ENCODE assay signal across 12 mouse cellular contexts in the genomic region with DNA sequence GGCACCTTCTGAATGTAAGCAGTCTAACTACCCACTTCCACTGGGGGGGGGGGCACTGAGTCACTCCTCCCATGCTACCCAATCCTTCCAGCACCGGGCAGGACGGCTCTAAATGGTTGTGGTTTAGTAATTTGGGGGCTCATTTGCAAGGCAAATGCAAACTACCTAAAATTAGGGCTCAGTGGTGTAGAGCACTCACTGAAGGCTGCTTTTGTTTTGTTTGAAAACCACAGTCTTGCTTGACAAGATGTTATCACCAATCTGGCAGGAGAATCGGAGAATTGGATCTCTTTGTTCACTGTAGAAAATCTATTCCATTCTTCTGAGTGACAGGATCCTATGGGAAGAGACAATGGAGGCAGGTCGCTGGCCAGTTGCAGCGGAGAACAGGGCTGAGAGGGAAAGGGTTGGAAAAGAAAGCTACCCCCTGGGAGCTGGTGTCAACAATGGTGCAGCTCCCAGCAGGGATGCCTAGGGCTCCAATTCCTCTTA.
A peak's percentile ranks its signal among the peaks of the same experiment; 100 is the strongest.
DNase-seq lines count a peak whose midpoint lies in the region; ATAC-seq and TF ChIP-seq lines count a peak whose summit lies in the region.
"Had no signal": no experiment of that assay in that cellular context is flagged by ENCODE, and none has a peak within 500 bp of the region (broad histone marks: within the 10 kb centered on the region; RNA-seq: fewer than 3 reads in every experiment).

No protein-coding gene starts in this region.

- peak; percentile 33 for DNase-seq in thymus, postnatal 0 days (ENCODE audit: low spot score)
- no peak for DNase-seq in thymus, postnatal 10 days (ENCODE audit: low spot score in 2 of 2)
- peak; percentile 26 for DNase-seq in splenic B cell, adult 2 months (ENCODE audit: low read depth, low spot score)
- DNase-seq in kidney, adult 8-10 months = no peak
- DNase-seq in lung, postnatal 10 days = no peak
- DNase-seq in heart, adult 2 months = no peak
- DNase-seq: gastrocnemius, postnatal 36 days; layer of hippocampus, postnatal 36 days; thymus, adult 2 months had no signal

- no peak for TF ChIP-seq EP300 in heart, adult 2 months (IDR thresholded peaks at IDR 0.05; ENCODE audit: insufficient read depth, low read depth, low read length)

- TF ChIP-seq CTCF in heart, adult 2 months (IDR thresholded peaks at IDR 0.05) = no peak

- no peak overlapping the region for H3K4me3 ChIP-seq in embryonic facial prominence, embryonic 13.5 days
- H3K4me3 ChIP-seq in hindbrain, embryonic 16.5 days (ENCODE audit: low read length) = no peak overlapping the region
- H3K4me3 ChIP-seq in heart, adult 2 months = no peak overlapping the region

- WGBS in embryonic facial prominence, embryonic 13.5 days = 10% methylated on average over 5 of the region's 5 CpGs
- WGBS in hindbrain, embryonic 16.5 days = 7% methylated on average over 5 of the region's 5 CpGs
- WGBS in heart, adult 2 months = 40% methylated on average over 5 of the region's 5 CpGs

- no peaks in the 10 kb centered on the region for H3K36me3 ChIP-seq in embryonic facial prominence, embryonic 13.5 days
- H3K36me3 ChIP-seq in hindbrain, embryonic 16.5 days (ENCODE audit: control insufficient read depth, insufficient read depth, low read length) = no peaks in the 10 kb centered on the region
- no peaks in the 10 kb centered on the region for H3K36me3 ChIP-seq in splenic B cell, adult 2 months (ENCODE audit: control insufficient read depth, insufficient read depth, low read length, poor library complexity, severe bottlenecking)
- no peaks in the 10 kb centered on the region for H3K36me3 ChIP-seq in heart, adult 2 months (ENCODE audit: control insufficient read depth, insufficient read depth, low read length)

- H3K27ac ChIP-seq in embryonic facial prominence, embryonic 13.5 days = peak overlapping the region; percentile 66
- no peak overlapping the region for H3K27ac ChIP-seq in hindbrain, embryonic 16.5 days (ENCODE audit: low read depth, low read length)
- no peak overlapping the region for H3K27ac ChIP-seq in heart, adult 2 months
- H3K27ac ChIP-seq: liver, embryonic 14.5 days had no signal

- peaks cover 14% of the 10 kb centered on the region for H3K27me3 ChIP-seq in embryonic facial prominence, embryonic 13.5 days
- H3K27me3 ChIP-seq in hindbrain, embryonic 16.5 days (replicated peaks; ENCODE audit: control insufficient read depth, insufficient read depth, low read length) = no peaks in the 10 kb centered on the region
- H3K27me3 ChIP-seq in splenic B cell, adult 2 months (ENCODE audit: control insufficient read depth, insufficient read depth, low read length, poor library complexity, severe bottlenecking) = no peaks in the 10 kb centered on the region
- no peaks in the 10 kb centered on the region for H3K27me3 ChIP-seq in heart, adult 2 months (ENCODE audit: control insufficient read depth, insufficient read depth, low read length)

- H3K4me2 ChIP-seq in embryonic facial prominence, embryonic 13.5 days = peak overlapping the region; percentile 40
- H3K4me2 ChIP-seq in hindbrain, embryonic 16.5 days (ENCODE audit: low read length) = no peak overlapping the region

- H3K4me1 ChIP-seq in embryonic facial prominence, embryonic 13.5 days = peaks cover 35% of the 10 kb centered on the region
- H3K4me1 ChIP-seq in hindbrain, embryonic 16.5 days (ENCODE audit: control insufficient read depth, insufficient read depth, low read depth, low read length) = peaks cover 12% of the 10 kb centered on the region
- H3K4me1 ChIP-seq in heart, adult 2 months (ENCODE audit: control insufficient read depth, insufficient read depth, low read length) = no peaks in the 10 kb centered on the region

- H3K9me3 ChIP-seq in embryonic facial prominence, embryonic 13.5 days = no peaks in the 10 kb centered on the region
- H3K9me3 ChIP-seq in hindbrain, embryonic 16.5 days (ENCODE audit: control insufficient read depth, low read length) = no peaks in the 10 kb centered on the region

- H3K9ac ChIP-seq in embryonic facial prominence, embryonic 13.5 days = no peak overlapping the region
- no peak overlapping the region for H3K9ac ChIP-seq in hindbrain, embryonic 16.5 days (ENCODE audit: low read depth, low read length)
- no peak overlapping the region for H3K9ac ChIP-seq in heart, adult 2 months (ENCODE audit: low read depth, low read length)
- H3K9ac ChIP-seq: liver, embryonic 14.5 days had no signal

- 0 out of 2 replicates have a peak, but pooled peaks have one; percentile 3 for ATAC-seq in embryonic facial prominence, embryonic 13.5 days (ENCODE audit: insufficient number of reproducible peaks, insufficient read depth, low FRiP score, low TSS enrichment, low read depth)
- ATAC-seq in hindbrain, embryonic 16.5 days = peak; percentile 40; the same call in 1 of the 2 replicates

- TF ChIP-seq POLR2A in heart, adult 2 months (IDR thresholded peaks at IDR 0.05; ENCODE audit: insufficient read depth, low read depth, low read length) = no peak

- no peaks in the 10 kb centered on the region for H3K79me2 ChIP-seq in heart, adult 2 months (replicated peaks; ENCODE audit: control insufficient read depth, insufficient read depth, low read length)

- intact Hi-C loops in heart, adult 2 months (cut with DNase I) = no loop called here

Comparison
In these comparisons a context has a peak if more than half of its experiments do, and no peak if none do; other contexts are left out.
1. DNase-seq: peak in thymus, postnatal 0 days (single experiment) and splenic B cell, adult 2 months (single experiment); none in thymus, postnatal 10 days (0 of 2), kidney, adult 8-10 months (0 of 2), lung, postnatal 10 days (single experiment) and heart, adult 2 months (0 of 2).